Mouse (Mus musculus) midbrain, embryonic 10.5 days (tissue): ENCODE measurements at regions not wholly inside any gene's neighbourhood (a gene's known extent, or its start where the extent isn't known, plus 50 kb on each side); places are given as distances from the start of the nearest gene placed in this dataset.
A peak's percentile ranks its signal among the peaks of the same experiment; 100 is the strongest.

Experiments
- DNase-seq: peaks from one replicate; pipeline ENCODE4 v3.0.0-alpha.2; 2017; ENCODE audit warnings: low spot score
- H3K27ac ChIP-seq: fragments of 300-500 bp; sonication (generic); replicated peaks from 2 replicates; pipeline ENCODE4 v1.5.1; 2016; ENCODE audit warnings: mild to moderate bottlenecking
- H3K27me3 ChIP-seq: fragments of 300-500 bp; sonication (generic); 2 replicates; pipeline ENCODE4 v1.6.1; 2016; ENCODE audit warnings: low read depth, mild to moderate bottlenecking; ENCODE audit not compliant: poor library complexity, severe bottlenecking
- H3K36me3 ChIP-seq: fragments of 300-500 bp; sonication (generic); 2 replicates; pipeline ENCODE4 v1.6.1; 2016; ENCODE audit warnings: mild to moderate bottlenecking, moderate library complexity
- H3K4me1 ChIP-seq: fragments of 300-500 bp; sonication (generic); 2 replicates; pipeline ENCODE4 v1.6.1; 2016
- H3K4me3 ChIP-seq: fragments of 300-500 bp; sonication (generic); 2 replicates; pipeline ENCODE4 v1.5.1; 2016; ENCODE audit warnings: mild to moderate bottlenecking, moderate library complexity
- H3K9me3 ChIP-seq: fragments of 300-500 bp; sonication (generic); replicated peaks from 2 replicates; pipeline ENCODE4 v1.6.1; 2016; ENCODE audit warnings: mild to moderate bottlenecking
- WGBS: fragments of 180-500 bp; shearing (Covaris S2); methylation state at CpG from one replicate; pipeline ENCODE4 v1.1.7; 2016; 5-methylcytosine and 5-hydroxymethylcytosine counted together

GRCm38 (mm10) chr11:18749265-18750079 is 269.3 kb downstream of the Meis1 start:
- H3K27ac ChIP-seq = peak overlapping the region; percentile 59; the same call in 1 of the 2 replicates
- peak; percentile 30 for DNase-seq
- WGBS = 34% methylated on average over 9 of the region's 9 CpGs
- H3K4me1 ChIP-seq = peaks cover 85% of the 10 kb centered on the region
- peaks cover 25% of the 10 kb centered on the region for H3K27me3 ChIP-seq
- H3K9me3 ChIP-seq = no peaks in the 10 kb centered on the region
- H3K4me3 ChIP-seq = no peak overlapping the region
- H3K36me3 ChIP-seq = no peaks in the 10 kb centered on the region

GRCm38 (mm10) chr11:18747871-18748461 is 270.8 kb downstream of the Meis1 start:
- Histone ChIP-seq H3K27ac (peak overlapping the region; percentile 46), H3K27me3 (peaks cover 16% of the 10 kb centered on the region; the same call in 1 of the 2 replicates), H3K4me3 (no peak overlapping the region), H3K9me3 (no peaks in the 10 kb centered on the region), H3K36me3 (no peaks in the 10 kb centered on the region), H3K4me1 (peaks cover 70% of the 10 kb centered on the region)
- WGBS = 8% methylated on average over 7 of the region's 7 CpGs
- DNase-seq = peak; percentile 44

GRCm38 (mm10) chr11:18747361-18747760 is 271.4 kb downstream of the Meis1 start:
- no peaks in the 10 kb centered on the region for H3K9me3 ChIP-seq
- H3K4me3 ChIP-seq = no peak overlapping the region
- no peaks in the 10 kb centered on the region for H3K36me3 ChIP-seq
- H3K27me3 ChIP-seq = peaks cover 10% of the 10 kb centered on the region; the same call in 1 of the 2 replicates
- H3K27ac ChIP-seq = 0 out of 2 replicates have a peak overlapping the region, but pooled peaks have one; percentile 42
- DNase-seq = no peak
- H3K4me1 ChIP-seq = peaks cover 64% of the 10 kb centered on the region
- WGBS = 64% methylated on average over 9 of the region's 9 CpGs

GRCm38 (mm10) chr11:18746486-18746885 is 272.3 kb downstream of the Meis1 start:
- H3K27ac ChIP-seq = no peak overlapping the region

GRCm38 (mm10) chr11:18745840-18746239 is 272.9 kb downstream of the Meis1 start:
- H3K9me3 ChIP-seq = no peaks in the 10 kb centered on the region
- peaks cover 52% of the 10 kb centered on the region for H3K4me1 ChIP-seq
- no peaks in the 10 kb centered on the region for H3K36me3 ChIP-seq
- no peak overlapping the region for H3K4me3 ChIP-seq
- H3K27me3 ChIP-seq = peaks cover 7% of the 10 kb centered on the region; the same call in 1 of the 2 replicates
- 74% methylated on average over 10 of the region's 10 CpGs for WGBS
- no peak for DNase-seq
- no peak overlapping the region for H3K27ac ChIP-seq

More at GRCm38 (mm10) chr11:18746486-18746885, 272.3 kb downstream of the Meis1 start:
- DNase-seq = no peak
- Histone ChIP-seq H3K36me3 (no peaks in the 10 kb centered on the region), H3K27me3 (peaks cover 7% of the 10 kb centered on the region; the same call in 1 of the 2 replicates), H3K4me1 (peaks cover 59% of the 10 kb centered on the region), H3K9me3 (no peaks in the 10 kb centered on the region), H3K4me3 (no peak overlapping the region)
- WGBS = 38% methylated on average over 5 of the region's 5 CpGs

- Histone ChIP-seq H3K27me3 (no peaks in the 10 kb centered on the region), H3K36me3 (no peaks in the 10 kb centered on the region), H3K9me3 (no peaks in the 10 kb centered on the region), H3K4me3 (no peak overlapping the region), H3K4me1 (no peaks in the 10 kb centered on the region), H3K27ac (no peak overlapping the region)
- 94% methylated on average over 4 of the region's 4 CpGs for WGBS
- DNase-seq = no peak
Measured at GRCm38 (mm10) chr11:18734904-18735664, 283.7 kb downstream of the Meis1 start.

- H3K36me3 ChIP-seq = no peaks in the 10 kb centered on the region
- WGBS = 94% methylated on average over 1 of the region's 1 CpGs
- H3K4me3 ChIP-seq = no peak overlapping the region
- DNase-seq = no peak
- no peak overlapping the region for H3K27ac ChIP-seq
- H3K4me1 ChIP-seq = no peaks in the 10 kb centered on the region
- no peaks in the 10 kb centered on the region for H3K9me3 ChIP-seq
- H3K27me3 ChIP-seq = no peaks in the 10 kb centered on the region
Measured at GRCm38 (mm10) chr11:18734075-18734474, 284.7 kb downstream of the Meis1 start.

GRCm38 (mm10) chr11:18729742-18730141 is 289.0 kb downstream of the Meis1 start:
- Histone ChIP-seq H3K27ac (no peak overlapping the region), H3K36me3 (no peaks in the 10 kb centered on the region), H3K4me1 (no peaks in the 10 kb centered on the region), H3K4me3 (no peak overlapping the region), H3K27me3 (no peaks in the 10 kb centered on the region), H3K9me3 (no peaks in the 10 kb centered on the region)
- 88% methylated on average over 4 of the region's 4 CpGs for WGBS
- no peak for DNase-seq

GRCm38 (mm10) chr11:18722770-18723169 is 296.0 kb downstream of the Meis1 start:
- Histone ChIP-seq H3K9me3 (no peaks in the 10 kb centered on the region), H3K36me3 (no peaks in the 10 kb centered on the region), H3K4me3 (no peak overlapping the region), H3K4me1 (no peaks in the 10 kb centered on the region), H3K27ac (no peak overlapping the region), H3K27me3 (no peaks in the 10 kb centered on the region)
- no peak for DNase-seq
- 81% methylated on average over 8 of the region's 8 CpGs for WGBS

- H3K27me3 ChIP-seq = no peaks in the 10 kb centered on the region
- no peak overlapping the region for H3K4me3 ChIP-seq
- WGBS = 66% methylated on average over 1 of the region's 1 CpGs
- DNase-seq = no peak
- no peaks in the 10 kb centered on the region for H3K9me3 ChIP-seq
- H3K27ac ChIP-seq = no peak overlapping the region
- no peaks in the 10 kb centered on the region for H3K36me3 ChIP-seq
- H3K4me1 ChIP-seq = no peaks in the 10 kb centered on the region
Measured at GRCm38 (mm10) chr11:18715851-18716126, 303.0 kb downstream of the Meis1 start.

- DNase-seq = no peak
- Histone ChIP-seq H3K4me1 (no peaks in the 10 kb centered on the region), H3K27ac (no peak overlapping the region), H3K27me3 (no peaks in the 10 kb centered on the region), H3K9me3 (no peaks in the 10 kb centered on the region), H3K36me3 (no peaks in the 10 kb centered on the region), H3K4me3 (no peak overlapping the region)
- WGBS = 79% methylated on average over 2 of the region's 2 CpGs
Measured at GRCm38 (mm10) chr11:18715050-18715850, 303.5 kb downstream of the Meis1 start.

GRCm38 (mm10) chr11:18714400-18714799 is 304.4 kb downstream of the Meis1 start:
- H3K27ac ChIP-seq = no peak overlapping the region
- no peaks in the 10 kb centered on the region for H3K4me1 ChIP-seq
- 88% methylated on average over 5 of the region's 5 CpGs for WGBS
- H3K27me3 ChIP-seq = no peaks in the 10 kb centered on the region
- no peaks in the 10 kb centered on the region for H3K36me3 ChIP-seq
- no peak overlapping the region for H3K4me3 ChIP-seq
- no peaks in the 10 kb centered on the region for H3K9me3 ChIP-seq
- DNase-seq = no peak
